Mouse (Mus musculus) erythroblast, embryonic 14.5 days (primary cell): ENCODE measurements around the gene Uqcc1. TPM values are rescaled to one million over a fixed set of nuclear protein-coding genes. Genes with fewer than 3 reads are reported as not detected.

Source experiments
- H3K27me3 ChIP-seq: 2 replicates; pipeline ENCODE4 v1.6.1; 2012; ENCODE audit warnings: inconsistent platforms; ENCODE audit not compliant: control insufficient read depth
- H3K36me3 ChIP-seq: 2 replicates; pipeline ENCODE4 v1.6.1; 2012; ENCODE audit warnings: mild to moderate bottlenecking, inconsistent platforms; ENCODE audit not compliant: control insufficient read depth
- H3K4me1 ChIP-seq: 2 replicates; pipeline ENCODE4 v1.6.1; 2012; ENCODE audit warnings: inconsistent platforms; ENCODE audit not compliant: control insufficient read depth
- H3K4me3 ChIP-seq: replicated peaks from 2 replicates; pipeline ENCODE3; 2012; ENCODE audit warnings: moderate library complexity, mild to moderate bottlenecking, inconsistent platforms
- H3K9me3 ChIP-seq: 2 replicates; pipeline ENCODE4 v1.6.1; 2012; ENCODE audit warnings: low read length, inconsistent platforms, mixed read lengths; ENCODE audit not compliant: control insufficient read depth
- GATA1 ChIP-seq: IDR thresholded peaks from 2 replicates; pipeline ENCODE4 v1.6.1; 2012; ENCODE audit warnings: low read length, inconsistent platforms, mixed read lengths
- TAL1 ChIP-seq: IDR thresholded peaks from 3 replicates; pipeline ENCODE4 v1.6.1; 2012; ENCODE audit warnings: low read length, inconsistent platforms, mixed read lengths
- polyA plus RNA-seq: library from polyadenylated mRNA; stranded (reverse); fragments of >175 nt; gene quantifications from 2 replicates; pipeline ENCODE4 v1.2.3, GENCODE M21; 2012

Uqcc1 gene
- polyA plus RNA-seq, 1 experiment: 0.47 TPM

GRCm38 (mm10) chr2:155872486-155872885 lies 57.6 kb downstream of the Uqcc1 start:
- H3K4me1 ChIP-seq: no peaks in the 10 kb centered on the region
- no peak for TF ChIP-seq GATA1
- no peak for TF ChIP-seq TAL1
- H3K27me3 ChIP-seq: no peaks in the 10 kb centered on the region
- H3K4me3 ChIP-seq: no peak overlapping the region
- H3K36me3 ChIP-seq: peaks cover 34% of the 10 kb centered on the region
- H3K9me3 ChIP-seq: no peaks in the 10 kb centered on the region

- no peak overlapping the region for H3K4me3 ChIP-seq
- no peaks in the 10 kb centered on the region for H3K27me3 ChIP-seq
- no peaks in the 10 kb centered on the region for H3K4me1 ChIP-seq
- no peak for TF ChIP-seq GATA1
- TF ChIP-seq TAL1: no peak
- H3K9me3 ChIP-seq: no peaks in the 10 kb centered on the region
- H3K36me3 ChIP-seq: peaks cover 25% of the 10 kb centered on the region
These were observed 60.3 kb downstream of the Uqcc1 start for GRCm38 (mm10) chr2:155869772-155870171.

- H3K36me3 ChIP-seq: peaks cover 20% of the 10 kb centered on the region
These were observed 61.8 kb downstream of the Uqcc1 start for GRCm38 (mm10) chr2:155868320-155868719.

GRCm38 (mm10) chr2:155863301-155863867 lies 66.7 kb downstream of the Uqcc1 start:
- Histone ChIP-seq H3K4me3 (no peak overlapping the region), H3K36me3 (peaks cover 17% of the 10 kb centered on the region), H3K27me3 (no peaks in the 10 kb centered on the region), H3K4me1 (no peaks in the 10 kb centered on the region), H3K9me3 (no peaks in the 10 kb centered on the region)
- no peak for TF ChIP-seq TAL1

More at GRCm38 (mm10) chr2:155868320-155868719, 61.8 kb downstream of the Uqcc1 start:
- Histone ChIP-seq H3K4me3 (no peak overlapping the region), H3K9me3 (no peaks in the 10 kb centered on the region), H3K4me1 (no peaks in the 10 kb centered on the region), H3K27me3 (no peaks in the 10 kb centered on the region)
- no peak for TF ChIP-seq GATA1
- TF ChIP-seq TAL1: no peak

GRCm38 (mm10) chr2:155862573-155863300 lies 67.4 kb downstream of the Uqcc1 start:
- peaks cover 17% of the 10 kb centered on the region for H3K36me3 ChIP-seq
- no peaks in the 10 kb centered on the region for H3K27me3 ChIP-seq
- no peak for TF ChIP-seq GATA1
- TF ChIP-seq TAL1: no peak
- H3K4me3 ChIP-seq: no peak overlapping the region
- H3K9me3 ChIP-seq: no peaks in the 10 kb centered on the region
- H3K4me1 ChIP-seq: no peaks in the 10 kb centered on the region

- no peak overlapping the region for H3K4me3 ChIP-seq
- no peaks in the 10 kb centered on the region for H3K9me3 ChIP-seq
- H3K4me1 ChIP-seq: no peaks in the 10 kb centered on the region
- TF ChIP-seq TAL1: no peak
- no peak for TF ChIP-seq GATA1
- no peaks in the 10 kb centered on the region for H3K27me3 ChIP-seq
- peaks cover 18% of the 10 kb centered on the region for H3K36me3 ChIP-seq
These were observed 68.5 kb downstream of the Uqcc1 start for GRCm38 (mm10) chr2:155861581-155861980.

- H3K4me3 ChIP-seq: no peak overlapping the region
- TF ChIP-seq TAL1: no peak
- TF ChIP-seq GATA1: no peak
- H3K4me1 ChIP-seq: no peaks in the 10 kb centered on the region
- no peaks in the 10 kb centered on the region for H3K9me3 ChIP-seq
- H3K27me3 ChIP-seq: no peaks in the 10 kb centered on the region
- peaks cover 25% of the 10 kb centered on the region for H3K36me3 ChIP-seq
These were observed 70.0 kb downstream of the Uqcc1 start for GRCm38 (mm10) chr2:155860102-155860501.

GRCm38 (mm10) chr2:155852536-155852935 lies 77.6 kb downstream of the Uqcc1 start:
- peaks cover 70% of the 10 kb centered on the region for H3K36me3 ChIP-seq
- H3K9me3 ChIP-seq: no peaks in the 10 kb centered on the region
- H3K4me3 ChIP-seq: no peak overlapping the region
- TF ChIP-seq TAL1 (no peak), GATA1 (no peak)
- no peaks in the 10 kb centered on the region for H3K27me3 ChIP-seq
- peaks cover 2% of the 10 kb centered on the region; the same call in 1 of the 2 replicates for H3K4me1 ChIP-seq

GRCm38 (mm10) chr2:155850120-155850519 lies 80.0 kb downstream of the Uqcc1 start:
- peaks cover 76% of the 10 kb centered on the region for H3K36me3 ChIP-seq
- no peak overlapping the region for H3K4me3 ChIP-seq
- peaks cover 2% of the 10 kb centered on the region; the same call in 1 of the 2 replicates for H3K4me1 ChIP-seq
- H3K27me3 ChIP-seq: no peaks in the 10 kb centered on the region
- no peaks in the 10 kb centered on the region for H3K9me3 ChIP-seq
- TF ChIP-seq GATA1 (no peak), TAL1 (no peak)
